Mouse (Mus musculus): Measurements from ENCODE around the gene Uts2r.

GRCm38 (mm10) chr11:121123438-121123837, 36.6 kb upstream of the Uts2r start:
- TF ChIP-seq CTCF (IDR thresholded peaks at IDR 0.05; ENCODE audit: borderline replicate concordance, insufficient read depth, low read depth, low read length) (no peak), POLR2A (IDR thresholded peaks at IDR 0.05; ENCODE audit: borderline replicate concordance, insufficient read depth, low read length) (no peak)
